Mouse (Mus musculus) lung, adult 2 months (tissue): ENCODE results near the gene Inhba.

Experiments used
- CTCF ChIP-seq: fragments of 200-500 bp; IDR thresholded peaks from 2 replicates; pipeline ENCODE4 v1.5.1; 2011; ENCODE audit warnings: mild to moderate bottlenecking, low read length, control low read depth; ENCODE audit not compliant: insufficient read depth
- POLR2A ChIP-seq: fragments of 200-500 bp; IDR thresholded peaks from 2 replicates; pipeline ENCODE4 v1.6.1; 2011; ENCODE audit warnings: low read depth, mild to moderate bottlenecking, control low read depth, low read length, borderline replicate concordance; ENCODE audit errors: extremely low read depth

GRCm38 (mm10) chr13:15985761-15986160 lies 25.9 kb upstream of the Inhba start:
- TF ChIP-seq CTCF (no peak), POLR2A (no peak)
